Mouse (Mus musculus): Measurements from ENCODE around the gene Fads3. TPM values are rescaled to one million over a fixed set of nuclear protein-coding genes. Genes with fewer than 3 reads are reported as not detected.

Gene Fads3
- total and polyA plus RNA-seq, 3 experiments = 2.3 to 11.2 TPM; not detected in 1

- Histone ChIP-seq H3K4me1 (ENCODE audit: control insufficient read depth in 1 of 2, insufficient read depth in 2 of 2, low read length in 2 of 2) (no peaks in the 10 kb centered on the region), H3K4me3 (ENCODE audit: control insufficient read depth in 1 of 2, insufficient read depth in 1 of 2, low read depth in 2 of 2, low read length in 2 of 2) (no peak overlapping the region), H3K9ac (ENCODE audit: control insufficient read depth, low read depth, low read length, poor library complexity, severe bottlenecking) (no peak overlapping the region), H3K27ac (ENCODE audit: control insufficient read depth, low read depth, low read length) (no peak overlapping the region), H3K36me3 (ENCODE audit: control insufficient read depth in 1 of 2, insufficient read depth in 2 of 2, low read length in 2 of 2) (no peaks in the 10 kb centered on the region), H3K79me2 (ENCODE audit: control insufficient read depth, insufficient read depth, low read length, poor library complexity) (no peaks in the 10 kb centered on the region), H3K27me3 (ENCODE audit: control insufficient read depth in 1 of 2, insufficient read depth in 2 of 2, low read length in 2 of 2) (peaks cover 0 to 3% of the 10 kb centered on the region in 2 experiments; a peak in 1 of 4 replicates), H3K9me3 (replicated peaks; ENCODE audit: insufficient read depth, low read length) (no peaks in the 10 kb centered on the region)
- TF ChIP-seq CTCF (IDR thresholded peaks at IDR 0.05 in 2 of 3, conservative IDR thresholded peaks at IDR 0.05 in 1 of 3; ENCODE audit: control insufficient read depth in 1 of 3, insufficient read depth in 1 of 3, low read depth in 2 of 3, low read length in 3 of 3, poor library complexity in 1 of 3, severe bottlenecking in 1 of 3) = peak; percentile 96 to 99 (median 98)
- TF ChIP-seq SMC3 (IDR thresholded peaks at IDR 0.05; ENCODE audit: low read depth, low read length) = peak; percentile 95
- 0 out of 2 replicates have a peak, but pooled peaks have one; percentile 26 for TF ChIP-seq HCFC1 (IDR thresholded peaks at IDR 0.05; ENCODE audit: low read depth, low read length)
- TF ChIP-seq MAZ (IDR thresholded peaks at IDR 0.05; ENCODE audit: low read depth, low read length) = no peak
- peak; percentile 98 for TF ChIP-seq RAD21 (IDR thresholded peaks at IDR 0.05; ENCODE audit: low read depth, low read length)
- peak; percentile 93 for TF ChIP-seq ZC3H11A (IDR thresholded peaks at IDR 0.05; ENCODE audit: low read depth, low read length)
- TF ChIP-seq SIN3A (IDR thresholded peaks at IDR 0.05; ENCODE audit: low read length) = 0 out of 2 replicates have a peak, but pooled peaks have one; percentile 34
- no peak for TF ChIP-seq UBTF (IDR thresholded peaks at IDR 0.05; ENCODE audit: borderline replicate concordance, insufficient read depth, low read depth, low read length)
- DNase-seq (ENCODE audit: low read depth, low spot score) = peak; percentile 83
Observed at GRCm38 (mm10) chr19:10034785-10035447, 6.5 kb upstream of the Fads3 start.

GRCm38 (mm10) chr19:10037534-10037933 is 3.8 kb upstream of the Fads3 start:
- peaks cover 5 to 8% of the 10 kb centered on the region in 2 experiments for H3K4me1 ChIP-seq (ENCODE audit: control insufficient read depth in 1 of 2, insufficient read depth in 2 of 2, low read length in 2 of 2)
- no peak overlapping the region for H3K4me3 ChIP-seq (ENCODE audit: control insufficient read depth in 1 of 2, insufficient read depth in 1 of 2, low read depth in 2 of 2, low read length in 2 of 2)
- no peaks in the 10 kb centered on the region for H3K9me3 ChIP-seq (replicated peaks; ENCODE audit: insufficient read depth, low read length)
- DNase-seq (ENCODE audit: low read depth, low spot score) = no peak
- H3K9ac ChIP-seq (ENCODE audit: control insufficient read depth, low read depth, low read length, poor library complexity, severe bottlenecking) = no peak overlapping the region
- peaks cover 0 to 4% of the 10 kb centered on the region in 2 experiments; a peak in 1 of 4 replicates for H3K27me3 ChIP-seq (ENCODE audit: control insufficient read depth in 1 of 2, insufficient read depth in 2 of 2, low read length in 2 of 2)
- H3K79me2 ChIP-seq (ENCODE audit: control insufficient read depth, insufficient read depth, low read length, poor library complexity) = no peaks in the 10 kb centered on the region
- no peak overlapping the region for H3K27ac ChIP-seq (ENCODE audit: control insufficient read depth, low read depth, low read length)
- TF ChIP-seq ZNF384 (IDR thresholded peaks at IDR 0.05; ENCODE audit: low read depth, low read length) (no peak), POLR2AphosphoS5 (IDR thresholded peaks at IDR 0.05; ENCODE audit: borderline replicate concordance, low read depth, low read length) (no peak), MYC (IDR thresholded peaks at IDR 0.05; ENCODE audit: low read depth, low read length) (no peak), MEF2A (IDR thresholded peaks at IDR 0.05; ENCODE audit: extremely low read depth, insufficient replicate concordance, low read depth, low read length, poor library complexity, severe bottlenecking) (no peak), ELF1 (IDR thresholded peaks at IDR 0.05; ENCODE audit: low read depth, low read length) (no peak), SMC3 (IDR thresholded peaks at IDR 0.05; ENCODE audit: low read depth, low read length) (no peak), MAFK (IDR thresholded peaks at IDR 0.05; ENCODE audit: borderline replicate concordance, low read depth, low read length) (no peak), EP300 (IDR thresholded peaks at IDR 0.05; ENCODE audit: low read depth in 1 of 2, low read length in 2 of 2) (no peak), CHD2 (IDR thresholded peaks at IDR 0.05; ENCODE audit: low read length) (no peak), HCFC1 (IDR thresholded peaks at IDR 0.05; ENCODE audit: low read depth, low read length) (no peak), MXI1 (IDR thresholded peaks at IDR 0.05; ENCODE audit: low read depth, low read length) (no peak), BHLHE40 (IDR thresholded peaks at IDR 0.05; ENCODE audit: borderline replicate concordance, low read depth, low read length) (no peak), MAZ (IDR thresholded peaks at IDR 0.05; ENCODE audit: low read depth, low read length) (no peak)
- H3K36me3 ChIP-seq (ENCODE audit: control insufficient read depth in 1 of 2, insufficient read depth in 2 of 2, low read length in 2 of 2) = peaks cover 0 to 4% of the 10 kb centered on the region in 2 experiments; a peak in 2 of 4 replicates

Data from MEL (cell line).